Mouse (Mus musculus) E14TG2a.4 (cell line): ENCODE results near the gene Sphk2.

Experiments
- CTCF ChIP-seq: conservative IDR thresholded peaks from 2 replicates; pipeline ENCODE4 v1.5.1; 2014; ENCODE audit warnings: low read length
- POU5F1 ChIP-seq: IDR thresholded peaks from 2 replicates; pipeline ENCODE4 v1.6.1; 2014; ENCODE audit warnings: low read length, borderline replicate concordance

DNA sequence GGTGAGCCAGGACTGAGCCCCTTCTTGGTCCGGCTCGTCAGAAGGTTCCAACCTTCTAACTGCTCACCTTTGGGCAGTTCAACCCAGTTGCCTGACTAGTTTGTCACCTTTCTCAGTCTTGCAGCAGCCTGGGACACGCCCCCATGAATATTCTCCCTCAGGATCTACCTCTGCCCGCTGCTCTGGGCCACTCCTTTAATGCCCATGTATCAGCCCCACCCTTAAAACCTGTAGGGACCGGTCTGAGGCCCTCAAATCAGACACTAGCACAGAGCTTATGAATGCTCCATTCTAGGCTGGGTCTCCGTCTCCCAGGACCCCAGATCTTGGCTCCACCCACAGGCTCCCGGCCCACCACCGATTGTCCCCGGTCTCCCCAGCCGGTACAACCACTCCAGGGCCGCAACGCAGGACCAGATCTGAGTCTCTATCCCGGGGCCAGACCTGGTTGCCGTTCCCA, 3.1 kb downstream of the Sphk2 start:
- TF ChIP-seq CTCF, result no peak
- no peak for TF ChIP-seq POU5F1
